Mouse (Mus musculus): ENCODE measurements around the gene Sema7a.

The Sema7a gene

DNA sequence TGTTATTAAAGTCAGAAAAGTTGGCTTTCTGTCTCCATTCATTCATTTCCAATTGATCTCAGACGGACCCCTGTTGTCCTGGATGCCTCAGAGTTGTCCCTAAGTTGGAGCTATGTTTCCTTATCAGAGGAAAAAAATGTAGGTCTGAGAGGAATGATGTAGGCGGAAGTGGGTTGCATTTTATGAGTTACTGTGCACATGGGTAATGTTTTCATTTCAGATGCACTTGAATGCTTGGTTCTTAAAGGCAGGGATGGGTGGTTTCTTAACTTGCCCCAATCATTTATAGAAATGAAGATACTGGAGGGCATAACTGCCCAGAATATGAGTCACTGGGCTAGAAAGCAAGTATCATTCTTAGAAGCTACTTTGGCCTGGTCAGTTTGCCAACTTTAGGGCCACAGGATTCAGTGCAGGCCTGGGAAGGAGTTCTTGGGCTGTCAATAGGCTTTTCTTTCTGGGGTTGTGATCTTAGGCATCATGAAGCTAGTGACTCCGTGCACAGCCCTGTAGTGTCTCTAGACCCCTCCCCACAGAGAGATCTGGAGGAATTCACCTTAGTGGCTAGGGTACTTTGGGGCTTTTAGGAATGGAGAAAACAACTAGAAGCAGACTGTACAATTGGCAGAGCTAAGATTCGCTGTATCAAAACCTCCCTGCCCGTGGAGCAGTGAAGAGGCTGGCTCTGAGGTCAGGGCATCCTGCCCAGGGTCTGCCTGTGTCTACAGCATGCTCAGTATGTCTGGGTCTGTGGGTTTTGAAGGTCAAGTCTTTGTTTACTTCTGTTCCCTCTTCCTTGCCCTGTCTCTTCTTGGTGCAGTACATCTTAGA is 1.5 kb upstream of the Sema7a start:
- DNase-seq (ENCODE audit: extremely low spot score, low read depth, low spot score), result no peak

DNA sequence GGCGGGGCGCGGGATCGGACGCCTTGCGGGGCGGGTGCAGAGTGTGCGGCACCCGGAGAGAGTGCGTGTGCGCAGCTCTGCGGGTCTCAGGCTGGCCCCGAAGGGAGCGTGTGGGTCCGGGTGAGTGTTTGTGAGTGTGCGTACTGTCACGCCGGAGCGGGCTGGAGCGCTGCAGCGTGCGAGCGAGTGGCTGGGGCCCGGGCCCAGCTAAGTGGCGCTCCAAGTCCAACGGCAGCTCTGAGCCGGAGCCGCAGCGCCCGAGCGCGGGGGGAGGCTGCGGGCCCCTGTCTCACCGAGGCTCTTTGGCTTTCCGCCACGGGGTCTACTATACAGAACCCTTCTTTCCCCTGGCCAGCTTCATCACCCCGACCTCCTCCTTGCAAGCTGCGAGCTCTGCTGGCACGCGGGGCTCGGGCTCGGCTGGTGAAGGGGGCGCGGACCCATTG is 460 bp downstream of the Sema7a start:
- DNase-seq (ENCODE audit: extremely low spot score, low read depth, low spot score), result no peak

DNA sequence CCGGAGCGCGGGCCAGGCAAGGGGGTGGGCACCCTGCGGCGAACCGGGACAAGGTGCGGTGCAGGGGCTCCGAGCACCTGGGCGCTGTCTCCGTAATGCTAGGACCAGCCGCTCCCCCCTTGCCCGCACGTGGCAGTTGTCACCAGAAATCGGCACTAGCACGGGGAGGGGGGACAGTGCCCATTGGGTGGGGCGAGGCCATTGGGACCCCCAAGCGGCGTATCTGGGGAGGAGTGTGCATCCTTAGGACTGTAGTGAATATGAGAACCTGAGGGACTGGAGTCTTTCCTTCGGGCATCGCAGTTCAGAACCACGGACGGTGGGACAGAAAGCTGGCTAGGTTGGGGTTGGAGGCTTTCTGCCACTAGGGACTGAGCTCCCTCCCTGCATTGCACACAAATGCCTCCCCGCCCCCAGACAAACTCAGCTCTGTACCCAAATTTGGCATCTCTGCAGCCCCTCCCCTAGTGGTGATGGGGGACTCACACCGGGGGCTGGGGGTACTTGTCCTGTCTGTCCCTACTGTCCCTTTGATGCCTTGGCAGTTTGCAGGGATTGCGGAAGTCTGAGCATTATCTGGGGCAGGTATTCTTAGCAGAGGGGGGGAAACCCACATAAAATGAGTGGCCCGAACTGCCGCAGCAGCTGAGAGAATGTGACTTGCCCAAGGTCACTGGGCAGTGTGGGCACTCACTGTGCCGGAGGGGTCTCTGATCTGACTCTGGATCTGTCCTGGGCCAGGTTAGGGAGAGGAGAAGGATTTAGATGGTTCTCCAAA is 1.1 kb downstream of the Sema7a start:
- no peak for DNase-seq (ENCODE audit: extremely low spot score, low read depth, low spot score)

DNA sequence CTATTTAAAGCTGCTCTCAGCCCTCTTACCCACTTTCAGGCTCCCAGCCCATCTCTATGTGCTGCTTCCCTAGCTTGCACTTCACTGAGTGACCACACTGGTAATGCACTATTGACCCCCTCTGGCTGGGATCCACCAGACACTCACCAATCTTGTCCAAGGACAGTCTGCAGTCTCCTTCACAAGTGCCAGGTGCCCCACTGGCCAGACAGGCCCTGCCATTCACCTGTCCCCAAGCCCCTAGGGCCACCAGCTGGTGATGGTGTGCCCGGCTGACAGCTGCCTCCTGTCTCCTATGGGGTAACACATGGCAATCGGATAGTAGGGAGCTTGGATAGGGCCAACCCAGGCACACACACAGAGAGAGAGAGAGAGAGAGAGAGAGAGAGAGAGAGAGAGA is 2.1 kb downstream of the Sema7a start:
- DNase-seq (ENCODE audit: extremely low spot score, low read depth, low spot score), result no peak

DNA sequence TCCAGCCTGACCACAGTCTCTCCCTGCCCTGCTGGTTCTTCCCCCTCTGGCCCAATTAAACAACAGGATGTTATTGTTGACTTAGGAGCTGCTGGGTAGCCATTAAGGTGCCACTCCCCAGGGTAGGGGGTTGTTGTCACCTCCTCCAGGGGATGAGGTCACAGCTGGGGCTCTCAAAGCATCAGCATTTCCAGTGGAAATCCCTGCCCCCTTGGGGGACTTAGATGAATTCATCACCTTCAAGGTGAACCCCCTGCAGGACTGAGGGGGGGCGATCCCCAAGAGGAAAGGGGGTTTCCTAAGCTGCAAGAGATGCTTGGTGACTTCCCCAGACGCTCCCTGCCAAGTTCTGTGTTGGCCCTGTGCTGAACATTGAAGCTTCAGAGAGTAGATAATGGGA is 3.2 kb downstream of the Sema7a start:
- no peak for DNase-seq (ENCODE audit: extremely low spot score, low read depth, low spot score)

DNA sequence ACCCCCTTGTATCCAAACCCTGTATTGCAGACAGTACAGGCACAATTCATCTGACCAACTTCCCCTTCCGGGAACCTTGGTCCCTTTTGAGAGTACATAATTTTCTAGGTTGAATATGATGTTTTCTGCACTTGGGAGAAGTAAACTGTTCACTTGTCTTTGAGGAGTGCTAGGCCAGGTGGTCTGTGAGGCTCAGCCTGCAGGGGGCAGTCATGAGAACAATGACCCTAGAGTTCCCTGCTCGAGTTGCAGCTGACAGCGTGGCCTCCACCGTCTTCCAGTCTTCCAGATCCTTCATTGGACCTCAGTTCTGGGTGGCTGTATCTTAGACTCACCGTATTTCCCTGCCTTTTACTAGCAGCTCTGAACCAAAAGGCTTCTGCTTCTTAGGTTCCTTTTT is 4.7 kb downstream of the Sema7a start:
- DNase-seq (ENCODE audit: extremely low spot score, low read depth, low spot score), result no peak

DNA sequence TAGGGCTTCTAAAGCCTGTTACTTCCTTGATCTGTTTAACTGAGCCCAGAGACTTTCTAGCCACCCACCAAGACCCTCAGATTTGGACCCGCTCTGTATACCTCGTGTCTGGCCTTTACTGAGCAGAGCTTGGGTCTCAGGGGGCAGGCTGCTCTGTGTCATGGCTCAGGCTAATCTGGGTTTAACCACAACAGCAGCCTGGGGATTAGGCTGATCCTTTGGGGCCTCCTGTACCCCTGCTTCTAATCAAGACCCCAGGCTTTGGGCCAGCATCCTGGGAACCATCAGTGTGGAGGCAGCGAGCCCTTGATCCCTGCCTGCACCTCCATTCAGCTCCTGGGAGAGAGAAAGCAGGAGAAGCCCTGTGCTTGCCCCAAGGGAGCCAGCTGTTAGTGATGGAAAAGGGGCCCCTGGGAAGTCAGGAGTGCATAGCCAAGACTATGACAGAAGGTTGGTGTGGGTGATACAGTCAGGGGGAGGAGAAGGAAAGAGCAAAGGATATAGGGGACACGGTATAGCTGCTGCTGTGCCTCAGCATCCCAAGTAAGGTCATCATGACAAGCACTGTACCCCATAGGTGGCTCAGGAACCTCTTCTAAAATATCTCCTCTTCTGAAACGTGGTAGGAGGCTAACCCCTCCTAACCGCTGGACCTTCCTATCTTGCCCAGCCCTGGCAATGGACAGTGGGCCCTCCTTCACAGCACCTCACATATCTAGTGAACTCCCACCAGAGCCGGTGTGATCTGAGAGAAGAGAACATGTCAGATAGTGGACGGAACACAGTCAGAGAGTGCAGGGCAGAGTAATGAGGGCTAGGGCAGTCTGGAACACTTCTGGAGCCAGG is 6.1 kb downstream of the Sema7a start:
- DNase-seq (ENCODE audit: extremely low spot score, low read depth, low spot score), result no peak

DNA sequence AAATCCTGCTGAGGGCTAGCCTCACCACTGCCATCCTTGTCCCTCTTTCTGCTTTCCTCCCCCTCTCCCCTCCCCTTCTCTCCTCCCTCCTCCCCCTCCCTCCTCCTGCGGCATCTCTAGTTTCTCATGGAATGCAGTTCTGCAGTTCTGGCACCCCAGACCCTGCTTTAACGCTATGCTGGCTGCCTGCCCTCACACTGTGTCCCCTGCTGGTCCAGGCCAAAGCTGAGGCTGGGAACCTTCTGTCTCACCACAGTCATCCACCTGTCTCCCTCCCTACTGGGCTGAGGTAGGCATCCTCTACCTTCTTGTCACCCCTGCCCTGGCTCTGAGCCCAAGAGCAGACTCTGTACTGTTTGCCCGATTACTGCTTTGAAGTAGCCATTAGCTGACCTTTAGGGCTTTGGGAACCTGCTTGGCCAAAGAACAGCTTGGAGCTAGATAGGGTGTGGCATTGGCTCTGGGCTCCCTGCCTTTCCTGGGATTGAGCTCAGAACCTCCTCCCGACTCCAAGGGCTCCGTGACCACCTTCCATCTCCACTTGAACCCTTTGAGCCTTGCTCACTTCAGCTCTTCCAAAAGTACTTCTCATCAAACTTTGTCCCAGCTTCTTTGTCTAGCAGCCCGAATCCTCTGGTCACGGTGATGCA is 7.6 kb downstream of the Sema7a start:
- DNase-seq (ENCODE audit: extremely low spot score, low read depth, low spot score), result no peak

DNA sequence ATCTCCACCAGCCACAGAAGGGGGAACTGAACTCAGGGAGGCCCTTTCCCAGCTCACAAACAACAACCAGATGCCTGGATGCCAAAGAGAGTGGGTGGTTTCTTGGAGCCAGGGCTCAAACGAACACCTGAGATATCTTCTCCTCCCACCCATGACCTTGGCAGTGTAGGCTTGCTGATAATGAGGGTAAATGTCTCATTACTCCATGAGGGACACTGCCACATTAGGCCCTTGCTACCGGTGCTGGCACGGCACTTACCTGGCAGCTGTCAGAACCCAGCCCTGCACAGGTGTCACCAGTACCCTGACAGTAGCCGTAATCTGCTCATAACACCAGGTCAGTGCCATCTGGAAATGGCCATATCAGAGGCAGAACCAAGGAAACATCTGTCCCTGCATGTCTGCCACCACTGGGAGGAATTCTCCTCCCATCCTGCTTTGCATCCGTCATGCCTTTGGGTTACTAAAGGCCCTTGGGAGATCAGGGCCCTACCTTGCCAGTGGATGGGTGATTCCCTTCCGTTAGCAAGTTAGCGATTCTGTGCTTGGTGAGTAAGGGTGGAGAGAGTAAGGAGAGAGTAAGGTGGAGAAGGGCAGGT is 8.5 kb downstream of the Sema7a start:
- no peak for DNase-seq (ENCODE audit: extremely low spot score, low read depth, low spot score)

DNA sequence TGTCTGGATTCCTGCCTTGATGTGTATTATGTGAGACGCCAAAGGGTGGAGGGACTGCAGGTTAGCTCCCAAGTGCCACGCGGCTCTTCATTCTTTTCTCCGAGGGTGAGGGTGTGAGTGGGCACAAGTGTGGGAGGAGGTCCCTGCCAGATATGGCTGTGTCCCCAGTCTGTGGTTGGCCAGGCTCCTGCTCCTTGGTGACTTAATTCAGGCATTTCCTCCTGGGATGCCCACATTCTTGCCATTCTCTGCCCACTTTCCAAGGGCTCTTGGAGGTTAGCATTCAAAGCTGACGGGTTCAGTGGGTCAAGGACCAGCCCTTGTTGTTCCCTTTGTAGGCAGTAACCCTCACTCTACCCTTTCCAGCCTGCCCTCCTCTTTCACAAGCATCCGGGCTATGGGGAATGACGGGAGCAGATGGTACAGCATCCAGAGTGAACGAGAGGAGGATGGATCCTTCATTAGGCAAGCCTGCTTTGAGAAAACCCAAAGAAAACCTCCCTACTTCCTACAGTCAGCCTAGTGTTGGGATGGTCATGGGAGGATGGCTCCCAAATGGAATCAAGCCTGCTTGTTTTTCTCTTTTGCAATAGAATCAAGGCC is 9.3 kb downstream of the Sema7a start:
- no peak for DNase-seq (ENCODE audit: extremely low spot score, low read depth, low spot score)

DNA sequence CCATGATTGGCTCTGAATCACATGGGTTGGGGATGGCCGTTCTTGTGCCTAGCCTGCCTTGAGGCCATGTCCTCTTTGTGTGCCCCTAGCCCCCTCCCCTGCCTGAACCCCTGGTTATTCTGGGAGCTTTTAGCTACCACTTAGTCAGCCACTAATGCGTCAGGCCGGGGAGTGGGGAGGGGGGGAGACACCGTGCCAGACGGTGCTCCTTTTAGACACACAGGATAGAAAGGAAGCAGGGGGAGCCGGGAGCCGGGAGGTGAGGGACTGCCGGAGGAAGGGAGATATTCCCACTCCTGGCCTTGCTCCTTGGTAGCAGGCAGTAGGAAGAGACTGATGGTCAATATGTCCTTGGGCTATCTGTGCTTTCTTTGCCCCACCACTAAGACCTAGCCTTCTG is 10.0 kb downstream of the Sema7a start:
- DNase-seq (ENCODE audit: extremely low spot score, low read depth, low spot score), result no peak

DNA sequence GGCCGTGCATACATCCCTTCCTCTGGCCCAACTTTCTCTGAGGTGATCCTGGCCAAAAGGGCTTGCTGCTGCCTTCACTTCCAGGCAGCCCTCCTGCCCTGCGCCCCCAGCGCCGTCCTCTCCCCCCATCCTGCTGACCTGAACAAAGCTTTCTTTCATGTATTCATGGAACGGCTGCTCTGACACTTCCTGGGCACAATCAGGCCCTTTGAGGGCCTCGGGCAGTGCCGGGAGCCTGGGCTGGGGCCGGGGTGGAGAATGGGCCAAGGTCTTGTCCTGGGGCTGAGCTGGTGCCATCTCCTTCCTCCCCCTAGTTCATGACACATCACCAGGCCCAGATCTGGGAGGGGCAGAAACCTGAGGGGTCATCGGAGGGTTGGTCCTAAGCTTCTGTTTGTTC is 10.6 kb downstream of the Sema7a start:
- no peak for DNase-seq (ENCODE audit: extremely low spot score, low read depth, low spot score)

DNA sequence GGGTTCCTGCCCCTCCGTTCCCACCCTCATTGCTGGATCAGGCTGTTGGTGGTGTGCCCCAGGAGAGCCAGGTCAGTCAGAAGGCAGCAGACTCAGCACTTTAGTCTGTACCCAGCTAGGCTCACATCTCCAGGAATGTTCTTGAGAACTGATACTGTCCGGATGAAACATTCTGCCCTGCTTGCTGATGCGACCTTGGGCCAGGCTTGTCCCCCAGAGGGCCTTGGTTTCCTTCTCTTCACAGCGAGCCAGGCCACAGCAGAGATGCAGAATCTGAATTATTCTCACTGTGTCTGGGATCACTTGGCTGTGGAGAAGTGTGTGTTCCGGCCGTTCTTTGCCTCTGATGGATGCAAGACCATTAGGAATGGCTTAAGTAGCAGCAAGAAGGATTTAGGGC is 12.1 kb downstream of the Sema7a start:
- no peak for DNase-seq (ENCODE audit: extremely low spot score, low read depth, low spot score)

DNA sequence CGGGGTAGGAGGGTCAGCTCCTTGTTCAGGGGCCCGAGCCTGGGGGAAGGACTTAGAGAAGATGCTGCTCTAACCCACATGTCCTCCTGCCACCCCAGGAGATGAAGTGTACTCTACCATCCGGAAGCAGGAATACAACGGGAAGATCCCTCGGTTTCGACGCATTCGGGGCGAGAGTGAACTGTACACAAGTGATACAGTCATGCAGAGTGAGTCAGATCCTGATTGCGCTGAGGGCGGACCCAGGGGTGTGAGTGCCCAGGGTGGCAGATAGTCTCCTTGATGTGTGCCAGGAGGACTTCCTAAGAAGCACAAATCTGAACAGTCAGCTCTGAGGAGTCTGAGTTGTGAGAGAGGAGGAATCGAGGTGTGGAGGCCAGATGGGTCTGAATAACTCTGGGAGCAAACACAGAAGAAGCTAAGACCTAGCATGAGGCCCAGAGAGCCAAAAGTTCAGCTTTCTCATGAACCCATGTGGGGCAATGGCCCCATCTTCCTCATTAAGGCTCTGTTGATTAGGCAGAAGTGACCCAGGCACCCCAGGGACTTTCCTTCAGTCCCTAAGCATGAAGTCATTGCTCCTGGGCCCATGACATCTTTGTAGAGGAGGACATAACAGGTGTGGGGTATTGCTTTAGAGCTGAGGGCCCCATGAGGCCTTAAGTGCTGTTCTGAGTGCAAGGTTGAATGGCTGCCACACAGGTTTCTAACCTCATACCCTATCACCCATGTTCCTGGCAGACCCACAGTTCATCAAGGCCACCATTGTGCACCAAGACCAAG is 15.2 kb downstream of the Sema7a start:
- no peak for DNase-seq (ENCODE audit: extremely low spot score, low read depth, low spot score)

DNA sequence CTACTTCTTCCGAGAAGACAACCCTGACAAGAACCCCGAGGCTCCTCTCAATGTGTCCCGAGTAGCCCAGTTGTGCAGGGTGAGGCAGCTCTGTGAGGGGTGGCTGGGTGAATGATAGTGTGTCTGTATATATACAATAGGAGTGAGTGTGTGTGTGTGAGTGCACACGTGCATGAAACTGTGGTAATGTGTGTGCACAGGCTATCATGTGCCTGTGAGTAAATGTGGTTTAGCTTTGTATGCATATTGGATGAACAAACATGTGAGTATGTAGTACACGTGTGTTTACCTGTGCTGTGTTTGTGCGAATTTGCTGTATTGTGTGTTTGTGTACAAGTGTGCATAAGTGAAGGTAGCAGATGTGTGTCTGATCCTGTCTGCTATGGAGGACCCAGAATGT is 15.9 kb downstream of the Sema7a start:
- DNase-seq (ENCODE audit: extremely low spot score, low read depth, low spot score), result no peak

DNA sequence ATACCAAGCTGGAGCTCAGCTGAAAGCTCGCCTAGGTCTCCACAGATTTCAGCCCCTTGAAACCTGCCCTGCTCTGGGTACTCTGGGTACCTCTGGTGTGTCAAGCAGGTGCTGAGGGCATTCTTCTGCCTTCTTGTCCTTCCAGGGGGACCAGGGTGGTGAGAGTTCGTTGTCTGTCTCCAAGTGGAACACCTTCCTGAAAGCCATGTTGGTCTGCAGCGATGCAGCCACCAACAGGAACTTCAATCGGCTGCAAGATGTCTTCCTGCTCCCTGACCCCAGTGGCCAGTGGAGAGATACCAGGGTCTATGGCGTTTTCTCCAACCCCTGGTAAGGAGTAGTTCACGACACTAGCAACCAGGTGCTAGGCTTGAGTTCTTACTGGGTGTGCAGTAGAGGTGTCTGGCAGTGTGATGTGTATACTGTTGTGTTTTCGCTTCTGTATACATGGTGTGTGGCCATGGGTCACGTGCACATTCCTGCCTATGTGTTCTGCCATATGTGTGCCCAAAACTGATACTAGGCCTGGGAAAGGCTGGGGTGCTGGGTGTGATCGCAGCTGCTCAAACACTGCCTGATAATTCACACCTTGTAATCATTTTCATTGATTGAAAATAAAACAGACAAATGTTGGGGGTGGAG is 16.4 kb downstream of the Sema7a start:
- no peak for DNase-seq (ENCODE audit: extremely low spot score, low read depth, low spot score)

DNA sequence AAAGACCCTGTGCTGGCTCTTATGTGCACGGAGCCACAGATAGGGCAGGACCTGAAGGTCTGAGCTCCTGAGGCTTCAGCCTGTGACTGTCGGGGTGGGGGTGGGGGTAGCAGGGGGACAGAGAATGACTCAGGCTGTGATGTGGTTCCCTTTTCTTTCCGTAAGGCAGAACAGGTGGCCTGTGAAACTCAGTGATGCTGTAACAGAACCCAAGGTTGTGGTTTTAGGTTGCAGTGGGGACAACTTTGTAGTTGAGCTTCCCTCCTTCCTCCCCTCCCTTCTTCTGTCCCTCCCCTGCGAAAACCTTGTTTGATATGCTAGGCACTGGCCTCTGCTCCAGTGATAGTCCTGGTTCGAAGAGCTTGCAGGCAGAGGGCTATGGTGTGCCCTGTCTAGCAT is 16.9 kb downstream of the Sema7a start:
- no peak for DNase-seq (ENCODE audit: extremely low spot score, low read depth, low spot score)

DNA sequence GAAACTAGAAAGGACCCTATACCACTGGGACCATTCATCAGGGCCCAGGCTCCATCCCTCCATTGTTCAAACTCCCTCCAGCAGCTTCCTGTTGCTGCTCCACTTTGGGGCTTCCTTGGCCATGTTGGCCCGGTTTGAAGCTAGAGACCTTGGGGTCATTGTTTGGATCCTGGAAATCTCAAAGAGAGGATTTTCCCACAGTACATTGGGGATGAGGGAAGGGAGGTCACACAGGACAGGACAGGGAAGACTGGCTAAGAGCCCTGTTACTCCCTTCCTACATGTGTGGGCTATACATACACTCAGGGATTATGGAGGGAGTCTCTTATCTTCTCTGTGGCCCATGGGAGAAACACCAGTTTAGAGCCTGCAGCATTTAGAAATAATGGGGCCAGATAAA is 18.7 kb downstream of the Sema7a start:
- DNase-seq (ENCODE audit: extremely low spot score, low read depth, low spot score), result no peak

DNA sequence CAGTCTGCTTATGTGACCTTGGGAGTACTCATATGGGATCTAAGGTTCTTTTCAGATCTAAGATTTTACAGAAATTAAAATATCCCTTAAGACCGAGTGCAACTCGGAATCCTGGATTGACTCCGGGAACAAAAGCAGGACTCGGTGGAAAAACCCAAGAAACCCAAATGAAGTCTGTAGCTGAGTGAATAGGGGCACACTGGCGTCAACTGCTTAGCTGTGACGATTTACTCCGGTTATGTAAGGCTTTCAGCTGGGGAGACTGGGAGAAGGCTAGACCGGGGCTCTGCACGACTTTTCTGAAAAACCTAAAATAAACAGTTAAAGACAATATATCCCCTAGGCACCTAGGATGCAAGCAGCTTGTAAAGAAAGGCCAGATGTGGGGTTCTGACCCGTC is 19.5 kb downstream of the Sema7a start:
- no peak for DNase-seq (ENCODE audit: extremely low spot score, low read depth, low spot score)

All from hindlimb bud, embryonic 11.5 days (tissue).